Mouse (Mus musculus) kidney, adult 9 months (tissue): Measurements from ENCODE around the gene Skap1.

Experiments used
- DNase-seq: peaks from one replicate; pipeline ENCODE4 v3.0.0; 2022

Gene Skap1

DNA sequence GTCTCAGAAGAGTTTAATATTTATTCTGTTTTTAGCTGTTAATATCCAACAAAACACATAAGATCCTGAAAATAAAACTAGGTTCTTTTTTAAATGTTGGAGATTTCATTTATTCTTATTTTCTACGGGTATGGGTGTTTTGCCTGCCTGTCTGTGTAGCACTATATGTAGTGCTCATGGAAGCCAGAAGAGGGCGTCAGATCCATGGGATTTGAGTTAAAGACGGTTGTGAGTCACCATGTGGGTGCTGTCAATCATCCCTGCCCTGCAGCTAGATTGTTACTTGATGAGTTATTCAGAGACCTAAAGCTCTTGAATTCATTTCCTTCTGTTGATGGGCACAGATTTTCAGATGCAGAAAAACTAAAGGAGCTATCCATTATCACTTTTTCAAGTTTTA lies 108.1 kb downstream of the Skap1 start:
- no peak for DNase-seq

DNA sequence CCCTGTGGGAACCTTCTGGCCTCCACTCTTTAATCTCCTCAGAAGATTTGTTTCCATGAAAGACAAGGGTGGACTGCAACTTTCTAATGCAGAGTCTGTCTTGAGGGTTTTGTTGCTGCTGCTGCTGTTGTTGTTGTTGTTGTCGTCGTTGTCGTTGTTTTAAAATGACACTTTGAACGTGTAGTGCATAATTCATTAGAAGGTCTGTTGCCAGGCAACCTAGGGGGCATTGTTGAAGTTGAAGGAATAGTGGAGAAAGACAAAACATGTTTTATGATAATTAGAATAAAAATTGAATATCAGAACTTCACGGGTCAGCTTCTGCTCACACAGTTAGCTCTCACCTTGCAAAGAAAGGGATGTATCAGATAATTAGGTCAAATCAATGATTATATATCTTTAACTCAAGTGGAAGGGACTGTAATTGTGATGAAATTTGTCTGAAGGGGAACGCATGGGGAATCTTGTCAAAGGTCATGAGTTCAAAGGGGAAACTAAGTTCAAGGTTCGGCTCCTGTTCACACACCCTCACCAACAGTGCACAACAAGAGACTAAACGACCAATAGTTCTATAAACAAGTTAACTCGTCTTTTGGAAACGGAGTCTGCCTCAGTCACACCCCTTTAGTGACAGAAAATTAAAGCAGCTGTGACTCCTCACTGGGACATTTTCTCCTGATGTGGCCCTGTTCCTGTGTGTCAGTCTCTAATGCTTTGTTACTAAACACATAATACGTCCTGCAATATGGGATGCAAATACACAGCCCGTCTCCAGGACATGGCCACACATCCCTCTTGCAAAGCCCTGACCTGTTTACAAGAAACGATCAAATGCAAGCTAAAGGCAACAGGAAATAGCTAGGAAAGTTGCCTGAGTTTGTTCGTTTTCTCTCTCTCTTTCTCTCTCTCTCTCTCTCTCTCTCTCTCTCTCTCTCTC lies 112.4 kb downstream of the Skap1 start:
- DNase-seq, result no peak

DNA sequence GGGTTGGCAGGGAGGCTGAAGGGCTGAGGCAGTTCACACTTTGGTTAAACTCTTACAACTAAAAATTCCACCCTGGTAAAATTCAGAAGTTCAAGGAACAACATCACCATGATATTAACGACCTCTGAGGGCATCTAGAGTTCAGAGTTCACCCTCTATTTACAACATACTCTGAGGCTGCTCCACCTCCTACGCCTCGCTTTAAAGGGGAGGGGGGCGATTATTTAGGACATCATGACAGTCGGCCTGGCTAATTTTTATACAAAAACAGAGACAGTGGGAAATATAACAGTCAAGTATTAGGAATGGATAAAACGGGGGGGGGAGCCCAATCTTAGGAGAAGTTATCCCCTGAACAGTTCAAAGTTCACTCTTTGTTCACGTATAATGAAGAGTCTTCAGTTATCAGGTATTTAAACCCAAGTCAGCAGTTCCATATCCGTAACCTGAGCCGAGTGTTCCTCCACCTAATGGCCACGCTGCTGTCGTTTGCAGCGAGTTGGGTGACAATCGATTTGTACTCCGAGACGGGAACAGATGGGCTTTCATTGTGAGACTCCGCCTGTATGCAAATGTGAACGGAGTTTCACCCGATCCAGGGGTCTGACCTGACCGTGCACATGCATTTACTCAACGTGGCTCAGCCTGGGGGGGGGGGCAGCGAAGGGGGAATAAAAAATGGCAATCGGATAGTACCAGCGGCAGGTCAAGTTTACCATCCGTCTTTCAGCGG lies 114.3 kb downstream of the Skap1 start:
- no peak for DNase-seq

DNA sequence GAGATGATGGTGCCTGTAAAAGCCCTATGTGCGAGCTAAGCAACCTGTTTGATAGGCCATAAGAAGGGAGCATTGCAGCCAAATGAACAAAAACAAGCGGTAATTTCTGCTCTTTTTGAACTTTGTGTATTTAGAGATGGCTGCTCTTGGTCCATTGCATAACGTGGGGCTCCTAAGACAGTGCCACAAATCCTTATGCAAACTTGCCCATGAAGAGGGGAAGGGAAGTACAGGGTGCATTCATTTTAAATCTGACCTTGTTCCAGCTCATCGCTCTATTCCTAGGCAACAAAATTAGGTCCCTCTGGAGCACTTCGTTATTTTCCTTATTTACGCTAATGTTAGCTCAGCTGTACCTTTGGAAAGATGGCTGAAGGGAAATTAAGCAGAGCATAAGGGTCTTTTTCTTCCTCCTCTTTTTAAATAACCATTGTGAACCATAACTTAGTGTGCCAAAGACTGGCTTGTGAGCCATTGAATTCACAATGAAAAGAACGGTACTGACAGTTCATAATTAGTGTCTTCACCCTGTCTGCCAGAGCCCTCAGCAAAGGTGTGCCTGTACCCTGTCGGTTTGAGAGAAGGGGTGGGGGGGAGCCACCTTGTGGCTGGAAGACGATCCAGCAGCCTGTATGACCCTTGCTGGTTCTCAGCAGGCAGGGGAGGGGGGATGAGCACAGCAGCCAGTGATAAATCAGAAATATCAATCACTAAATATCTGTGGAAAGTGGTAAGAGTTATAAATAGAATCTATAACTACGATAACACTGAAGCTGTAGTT lies 117.4 kb downstream of the Skap1 start:
- DNase-seq, result peak; percentile 41

DNA sequence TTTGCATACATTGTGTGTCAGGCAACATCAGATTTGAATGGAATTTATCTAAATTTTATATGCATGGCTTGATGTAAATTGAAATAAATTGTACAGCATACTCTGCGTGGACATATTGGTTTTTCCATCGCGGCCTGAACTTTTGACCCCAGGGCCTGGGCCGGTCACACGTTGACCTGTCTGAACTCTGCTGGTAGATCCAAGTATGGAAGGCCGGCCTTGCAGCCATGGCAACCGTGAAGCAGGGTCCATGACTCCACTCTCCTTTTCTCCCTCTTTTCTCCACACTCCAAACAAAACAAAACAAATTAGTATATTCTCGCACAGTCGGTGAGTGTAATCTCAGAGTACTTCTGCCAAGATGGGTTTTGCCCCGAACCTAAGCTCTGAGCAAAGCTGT lies 118.2 kb downstream of the Skap1 start:
- DNase-seq, result no peak

DNA sequence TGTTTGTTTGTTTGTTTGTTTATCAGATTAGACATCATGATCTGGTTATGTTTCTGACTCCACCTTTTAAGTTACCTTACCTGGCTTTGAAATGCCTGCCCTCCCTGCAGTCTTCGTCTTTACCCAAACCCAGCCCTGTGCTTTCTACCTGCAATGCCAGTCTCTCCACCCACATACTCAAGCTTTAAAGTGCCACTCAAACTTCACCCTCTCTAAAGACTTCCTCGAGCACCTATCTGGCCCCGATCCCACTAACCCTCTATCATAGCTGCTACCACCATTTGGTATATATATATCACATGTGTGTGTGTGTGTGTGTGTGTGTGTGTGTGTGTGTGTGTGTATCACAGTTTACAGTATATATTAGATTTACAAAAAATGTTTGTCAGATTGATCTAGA lies 125.4 kb downstream of the Skap1 start:
- DNase-seq, result no peak

DNA sequence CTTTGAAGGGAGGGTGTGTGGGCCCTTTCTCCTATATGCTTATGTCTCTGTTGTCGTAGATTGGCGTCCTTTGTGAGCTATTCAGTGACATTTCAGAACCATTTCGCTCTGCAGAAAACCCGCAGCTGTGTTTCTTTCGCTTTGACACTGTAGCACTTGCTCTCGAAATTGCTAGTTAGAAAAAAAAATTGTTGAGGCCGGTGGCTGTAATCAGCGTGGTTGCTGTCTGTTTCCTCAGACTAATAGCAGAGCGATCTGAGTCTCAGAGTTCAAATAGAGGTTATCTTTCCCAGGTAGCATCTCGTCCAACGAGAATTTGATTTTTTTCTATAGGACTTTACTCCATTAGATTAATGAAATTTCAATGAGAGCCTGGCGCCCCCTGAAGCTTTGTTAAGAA lies 131.5 kb downstream of the Skap1 start:
- no peak for DNase-seq

DNA sequence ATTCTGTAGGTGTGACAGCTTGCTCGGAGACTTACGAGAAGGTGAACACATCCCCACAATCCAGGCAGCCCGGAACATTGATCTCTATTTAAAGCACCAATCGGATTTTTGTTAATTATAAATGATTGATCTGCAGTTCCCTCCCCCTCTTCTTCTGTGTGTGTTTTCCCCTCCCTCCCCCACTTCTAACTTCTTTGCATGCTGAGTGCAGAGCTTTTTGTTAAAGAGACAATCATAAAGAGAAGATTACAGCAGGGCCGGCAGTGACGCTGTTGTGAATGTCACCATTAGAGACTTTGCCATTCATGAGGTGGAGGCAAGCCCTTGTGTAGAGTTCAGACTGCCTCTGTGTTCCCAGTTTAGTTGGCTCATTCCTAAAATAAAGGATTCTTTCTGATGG lies 131.9 kb downstream of the Skap1 start:
- no peak for DNase-seq

DNA sequence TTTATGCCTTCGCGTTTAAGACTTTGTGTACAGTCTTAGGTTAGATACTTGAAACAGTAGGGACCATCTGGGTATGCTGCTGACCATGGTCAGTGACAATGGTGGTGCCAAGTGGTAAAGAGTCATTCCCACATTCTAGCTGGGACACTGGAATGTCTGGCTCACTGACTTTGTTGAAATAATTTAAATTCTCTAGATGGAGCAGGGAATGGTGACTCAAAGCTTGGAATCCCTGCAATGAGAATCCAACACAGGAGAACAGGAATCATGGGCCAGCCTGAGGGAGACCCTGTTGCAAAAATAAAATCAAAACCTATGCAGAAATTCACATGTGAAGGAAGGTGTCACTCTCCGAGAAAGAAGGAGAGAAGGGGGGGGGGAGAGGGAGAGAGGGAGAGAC lies 138.4 kb downstream of the Skap1 start:
- no peak for DNase-seq

DNA sequence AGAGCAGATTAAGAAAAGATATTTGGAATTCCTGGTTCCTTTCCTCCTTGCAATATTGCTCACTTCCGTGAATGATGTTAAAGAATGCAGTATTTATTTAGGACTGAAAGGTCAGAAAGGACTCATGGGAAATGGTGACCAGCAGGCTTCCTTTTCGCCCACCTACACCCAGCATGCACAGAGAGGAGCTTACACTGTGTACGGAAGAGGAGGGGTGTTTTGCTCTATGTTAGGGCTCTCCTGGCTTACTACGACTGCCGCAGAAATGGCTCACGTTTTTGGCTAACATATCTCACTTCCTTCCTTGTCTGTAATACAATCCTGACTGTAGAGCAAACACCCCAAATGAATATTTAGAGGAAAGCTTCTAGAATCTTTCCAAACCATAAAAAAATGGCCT lies 139.9 kb downstream of the Skap1 start:
- no peak for DNase-seq

DNA sequence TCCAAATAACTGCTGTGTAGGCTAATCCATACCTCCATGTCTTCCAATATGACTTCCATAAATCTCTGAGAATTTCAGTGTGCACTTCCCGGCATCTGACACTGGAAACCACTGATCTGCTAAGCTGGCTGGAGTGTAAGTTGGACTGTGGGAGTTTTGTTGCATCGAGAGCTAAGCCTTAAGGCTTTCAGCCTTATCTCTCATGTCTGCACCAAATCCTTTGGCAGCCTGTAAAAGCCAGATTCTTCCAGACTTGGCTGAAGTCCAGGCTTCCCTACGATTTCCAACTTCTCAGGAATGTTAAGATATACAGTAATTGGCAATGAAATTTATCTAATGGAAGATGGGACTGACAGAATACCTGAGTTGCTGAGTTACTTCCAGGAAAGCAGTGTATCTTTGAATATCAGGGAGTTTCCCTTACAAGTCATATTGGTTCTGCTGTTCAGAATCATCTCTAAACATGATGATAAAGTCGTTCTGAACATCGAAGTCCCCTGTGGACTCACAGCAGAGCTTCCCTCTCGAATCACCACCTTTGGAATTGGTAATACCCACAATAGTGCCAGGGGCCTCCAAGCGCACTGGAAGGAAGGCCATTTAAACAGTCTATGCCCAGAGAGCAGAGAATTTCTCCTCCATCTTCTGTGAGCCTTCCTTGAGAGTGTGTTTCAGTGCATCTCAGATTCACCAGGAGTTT lies 140.5 kb downstream of the Skap1 start:
- DNase-seq, result no peak

DNA sequence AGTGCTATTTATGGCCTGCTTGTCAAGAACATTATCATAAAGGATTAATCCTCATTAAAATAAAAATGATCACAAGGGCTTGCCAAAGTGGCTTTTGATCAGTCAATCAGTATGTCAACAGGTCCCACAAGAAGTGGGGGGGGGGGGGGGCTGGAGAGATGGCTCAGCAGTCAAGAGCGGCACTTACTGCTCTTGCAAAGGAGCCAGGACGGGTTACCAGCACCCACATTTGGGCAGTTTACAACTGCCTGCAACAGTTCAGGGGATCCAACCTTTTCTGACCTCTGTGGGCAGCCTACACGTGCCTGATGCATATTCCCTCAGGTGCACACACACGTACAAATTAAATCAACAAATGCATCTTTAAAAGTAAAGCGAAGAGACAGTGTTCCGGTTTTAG lies 141.1 kb downstream of the Skap1 start:
- no peak for DNase-seq

DNA sequence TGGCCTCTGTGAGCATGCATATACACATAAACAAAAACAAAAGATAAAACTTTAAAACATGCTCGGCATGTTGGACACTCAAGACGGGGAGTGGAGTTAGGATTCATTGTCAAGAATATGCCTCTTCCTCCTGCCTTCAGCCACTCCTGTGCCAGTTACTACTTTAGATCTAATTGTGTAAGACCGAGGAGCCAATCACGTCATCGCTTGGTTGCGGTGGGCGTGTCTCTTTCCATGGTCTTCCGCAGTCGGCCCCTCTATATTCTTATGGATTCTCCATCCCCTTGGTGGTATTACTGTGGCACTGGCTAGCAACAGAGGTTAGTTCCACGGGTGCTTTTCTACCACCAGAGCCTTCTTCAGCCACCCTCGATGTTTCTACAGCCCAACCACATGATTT lies 148.2 kb downstream of the Skap1 start:
- no peak for DNase-seq

DNA sequence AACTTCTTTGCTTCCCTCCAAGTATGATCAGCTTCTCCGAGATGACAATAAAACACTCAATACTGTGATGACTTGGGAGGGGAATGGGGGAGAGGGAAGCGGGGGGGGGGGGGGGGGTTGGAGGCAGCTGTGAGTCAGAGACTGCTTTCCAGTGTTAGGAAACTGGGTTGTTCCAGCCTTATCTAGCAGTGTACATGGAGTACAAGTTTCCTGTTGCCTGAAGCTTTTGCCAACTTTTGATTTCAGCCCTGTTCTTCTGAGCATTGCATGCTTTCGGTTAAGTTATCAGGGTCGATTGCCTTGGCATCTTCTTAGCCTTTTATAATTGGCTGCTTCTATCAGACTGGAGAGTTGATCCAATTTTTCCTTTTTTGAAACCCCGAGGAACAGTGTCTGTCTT lies 152.4 kb downstream of the Skap1 start:
- DNase-seq, result peak; percentile 54

DNA sequence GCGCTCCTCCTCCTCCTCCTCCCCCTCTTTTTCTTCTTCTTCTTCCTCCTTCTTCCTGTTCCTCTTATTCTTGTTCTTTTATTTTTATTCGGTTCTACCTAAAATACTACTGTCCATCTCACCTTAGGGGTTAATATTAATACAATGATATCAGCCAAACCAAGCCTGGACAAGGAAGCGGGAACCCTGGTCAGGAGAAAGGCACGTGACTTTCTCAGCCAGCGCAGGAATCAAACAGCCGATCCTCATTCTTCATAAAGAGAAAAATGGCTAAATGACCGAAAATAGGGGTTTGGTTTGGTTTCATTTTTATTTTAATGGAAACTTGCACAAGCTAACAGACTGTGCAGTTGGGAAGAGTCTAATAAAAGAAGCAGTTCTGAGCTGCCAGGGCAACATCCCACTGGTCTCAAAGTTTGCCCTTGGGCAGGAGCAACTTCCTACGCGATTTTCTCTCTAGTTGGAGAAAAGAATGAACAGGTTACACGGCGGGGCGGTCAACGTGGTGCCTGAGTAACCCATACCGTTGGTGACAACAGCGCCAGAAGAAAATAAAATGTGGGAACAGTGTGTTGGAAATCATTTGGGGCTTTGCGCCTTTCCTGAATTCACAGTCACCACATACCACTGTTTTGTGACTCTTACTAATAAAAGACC lies 154.5 kb downstream of the Skap1 start:
- DNase-seq, result peak; percentile 30

DNA sequence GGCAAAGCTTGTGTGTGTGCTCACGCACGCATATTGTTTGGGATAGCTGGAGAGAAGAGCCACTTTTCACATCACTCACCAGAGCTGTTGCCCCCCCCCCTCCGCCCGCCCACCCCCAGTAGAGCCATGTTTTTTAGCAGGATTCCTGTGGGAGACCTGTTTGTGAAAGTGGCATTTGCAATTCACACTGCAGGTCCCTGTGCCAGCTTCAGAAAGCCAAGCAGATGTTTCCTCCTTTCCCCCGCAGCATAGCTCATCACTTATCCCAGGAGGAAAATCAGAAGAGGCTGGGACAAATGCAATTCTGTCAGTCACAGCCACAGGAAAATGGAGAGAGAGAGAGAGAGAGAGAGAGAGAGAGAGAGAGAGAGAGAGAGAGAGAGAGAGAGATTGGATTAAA lies 155.2 kb downstream of the Skap1 start:
- DNase-seq, result peak; percentile 24

DNA sequence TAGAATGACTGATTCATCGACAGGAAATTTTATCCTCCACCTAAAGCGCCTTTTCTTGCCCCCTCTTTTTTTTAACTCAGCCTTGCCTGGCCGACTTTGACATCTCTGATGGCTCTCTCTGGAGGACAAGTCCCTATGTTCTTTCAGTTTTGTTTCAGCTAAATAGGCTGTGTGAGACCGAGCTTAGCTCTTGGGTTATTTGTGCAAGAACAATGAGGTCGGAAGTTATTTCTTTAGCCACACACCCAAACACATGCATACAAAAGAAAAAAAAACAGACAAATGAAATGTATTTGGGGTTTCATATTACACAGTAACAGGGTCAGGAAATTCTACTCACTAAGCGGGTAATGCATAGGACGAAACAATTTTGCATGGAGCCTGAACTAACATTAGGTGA lies 155.6 kb downstream of the Skap1 start:
- peak; percentile 37 for DNase-seq

DNA sequence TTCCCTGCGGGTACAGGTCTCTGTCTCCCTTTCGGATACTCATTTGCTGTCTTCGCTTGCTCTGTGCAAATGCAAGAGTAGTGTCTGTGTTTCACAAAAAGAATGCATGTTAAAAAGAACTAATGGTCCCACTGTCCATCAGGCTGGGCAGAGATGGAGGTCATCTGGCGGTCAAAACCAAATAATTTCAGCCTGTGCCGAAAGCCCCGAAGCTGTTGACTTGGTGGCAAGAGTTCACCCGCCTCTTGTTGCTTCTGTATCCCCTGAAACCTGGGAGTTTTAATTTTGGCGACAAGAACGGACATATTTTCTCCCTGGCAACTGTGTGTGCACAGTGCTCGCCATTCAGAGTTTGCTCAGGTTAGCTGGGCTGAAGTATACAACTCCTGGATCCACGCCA lies 156.3 kb downstream of the Skap1 start:
- DNase-seq, result peak; percentile 51

DNA sequence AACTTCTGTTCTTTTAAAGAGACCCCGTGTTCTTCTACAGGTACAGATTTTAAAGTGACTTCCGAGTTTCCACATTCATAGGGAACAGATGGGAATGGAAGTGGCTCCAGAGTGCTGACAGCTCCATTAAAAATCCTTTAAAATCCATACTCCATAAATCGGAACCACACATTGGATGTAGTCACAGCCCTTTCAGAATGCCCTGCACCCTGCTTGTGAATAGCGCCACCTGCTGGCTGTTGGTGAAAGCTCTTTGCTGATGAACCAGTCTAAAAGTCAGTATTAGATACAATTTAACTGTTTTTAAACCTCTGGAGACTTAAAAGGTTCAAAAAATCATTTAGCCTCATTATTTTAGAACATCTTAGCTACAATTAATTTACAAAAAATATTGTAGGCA lies 156.8 kb downstream of the Skap1 start:
- DNase-seq, result peak; percentile 86

DNA sequence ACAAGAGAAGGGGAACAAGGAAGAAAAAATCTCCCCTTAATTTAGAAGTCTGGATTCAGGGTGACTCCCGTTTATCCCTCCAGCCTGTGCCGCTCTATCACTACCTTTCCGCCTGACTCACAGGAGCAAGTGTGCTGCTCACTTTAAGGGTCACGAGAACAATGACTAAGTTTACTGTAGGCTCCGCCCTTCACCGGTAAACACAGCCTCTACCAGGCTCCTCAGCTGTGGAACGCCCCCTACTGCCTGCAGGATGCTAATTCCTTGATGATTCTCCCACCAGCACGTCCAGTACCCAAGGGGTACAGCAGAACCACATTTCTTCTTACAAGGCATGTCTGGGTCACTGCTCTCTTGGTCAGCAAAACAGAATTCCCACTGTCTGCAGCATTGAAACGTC lies 158.4 kb downstream of the Skap1 start:
- DNase-seq, result peak; percentile 83

DNA sequence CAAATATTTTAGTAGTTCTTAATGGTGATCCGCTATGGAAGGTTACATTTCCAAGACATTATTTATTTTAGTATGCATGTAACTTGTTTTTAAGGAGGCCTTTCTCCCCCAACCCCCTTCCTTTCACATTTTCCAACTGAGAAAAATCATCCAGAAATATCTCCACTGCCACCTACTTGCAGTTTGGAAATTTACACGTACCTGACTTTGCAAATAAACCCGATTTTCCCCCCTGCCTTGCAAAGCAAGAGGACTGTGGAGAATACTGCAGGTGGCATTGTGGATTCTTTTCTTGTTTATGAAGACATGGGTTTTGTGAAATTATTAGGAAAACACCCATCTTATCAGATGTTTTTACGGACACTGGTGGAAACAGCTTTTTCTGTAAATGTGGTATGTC lies 160.0 kb downstream of the Skap1 start:
- DNase-seq, result peak; percentile 29

DNA sequence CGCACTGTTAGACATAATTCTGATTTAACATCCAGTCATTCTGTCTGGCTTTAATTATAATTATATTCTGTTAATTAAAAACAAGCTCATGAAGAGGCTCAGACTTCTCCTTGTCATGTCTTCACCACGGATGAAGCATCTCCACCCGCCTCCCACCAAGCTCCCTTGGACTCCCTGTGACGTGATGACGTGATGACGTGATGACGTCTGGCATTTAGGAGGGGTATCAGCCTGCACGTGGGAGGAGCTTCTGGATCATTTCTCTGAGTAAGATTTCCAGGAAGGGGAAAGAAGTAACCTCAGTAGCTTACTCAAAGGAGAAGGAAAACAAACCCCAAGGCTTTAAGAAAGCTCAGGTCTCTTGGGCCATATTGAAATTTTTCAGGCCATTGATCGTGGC lies 165.4 kb downstream of the Skap1 start:
- DNase-seq, result no peak
